Mouse (Mus musculus) lung, embryonic 14.5 days (tissue): ENCODE data around the gene Scaper. TPM values are rescaled to one million over a fixed set of nuclear protein-coding genes. Genes with fewer than 3 reads are reported as not detected.

Experiments used
- ATAC-seq: fragments of 200-750 bp; cut with Nextera tagmentation; 2 replicates; pipeline ENCODE4 v1.8.0; 2017; ENCODE audit warnings: mild to moderate bottlenecking, moderate TSS enrichment, moderate library complexity; ENCODE audit not compliant: insufficient read depth
- DNase-seq: peaks from one replicate; pipeline ENCODE4 v3.0.0-alpha.2; 2015
- H3K27ac ChIP-seq: fragments of 300-500 bp; sonication (generic); 2 replicates; pipeline ENCODE4 v1.5.1; 2014; ENCODE audit warnings: low read depth, mild to moderate bottlenecking, moderate library complexity
- H3K27me3 ChIP-seq: fragments of 300-500 bp; sonication (generic); 2 replicates; pipeline ENCODE4 v1.6.1; 2014; ENCODE audit warnings: low read length, control low read depth; ENCODE audit not compliant: insufficient read depth
- H3K36me3 ChIP-seq: fragments of 300-500 bp; sonication (generic); 2 replicates; pipeline ENCODE4 v1.6.1; 2014; ENCODE audit warnings: control low read depth; ENCODE audit not compliant: insufficient read depth
- H3K4me1 ChIP-seq: fragments of 300-500 bp; sonication (generic); 2 replicates; pipeline ENCODE4 v1.6.1; 2014; ENCODE audit warnings: antibody characterized with exemption, control low read depth; ENCODE audit not compliant: insufficient read depth
- H3K4me2 ChIP-seq: fragments of 300-500 bp; sonication (generic); 2 replicates; pipeline ENCODE4 v1.6.1; 2014; ENCODE audit warnings: mild to moderate bottlenecking
- H3K4me3 ChIP-seq: fragments of 300-500 bp; sonication (generic); 2 replicates; pipeline ENCODE4 v1.5.1; 2014; ENCODE audit warnings: low read depth, low read length
- H3K9ac ChIP-seq: fragments of 300-500 bp; sonication (generic); 2 replicates; pipeline ENCODE4 v1.6.1; 2014
- H3K9me3 ChIP-seq: fragments of 300-500 bp; sonication (generic); 2 replicates; pipeline ENCODE4 v1.6.1; 2016; ENCODE audit warnings: low read depth, low read length, control low read depth
- CTCF ChIP-seq: IDR thresholded peaks from 2 replicates; pipeline ENCODE4 v1.5.1; 2016; ENCODE audit warnings: antibody characterized with exemption, low read depth
- WGBS: fragments of 180-500 bp; shearing (Covaris S2); extraction: QIAGEN DNeasy Blood & Tissue Kit; methylation state at CpG from one replicate; pipeline ENCODE4 v1.1.7; 2014; 5-methylcytosine and 5-hydroxymethylcytosine counted together
- polyA plus RNA-seq: library from polyadenylated mRNA; unstranded; fragments of >200 nt; fragmentation: Nextera tagmentation; extraction: Ambion mirVana; gene quantifications from 2 replicates; pipeline ENCODE4 v1.2.1, GENCODE M21; 2014

Scaper gene
- polyA plus RNA-seq, 1 experiment from 2014 or later: 7.1 TPM

GRCm38 (mm10) chr9:55710553-55710952 lies 227.4 kb downstream of the Scaper start:
- no peak overlapping the region for H3K4me2 ChIP-seq
- no peak overlapping the region for H3K9ac ChIP-seq
- ATAC-seq (no peak), DNase-seq (no peak)
- WGBS: 74% methylated on average over 5 of the region's 5 CpGs
- H3K4me1 ChIP-seq: no peaks in the 10 kb centered on the region
- H3K27me3 ChIP-seq: no peaks in the 10 kb centered on the region
- no peaks in the 10 kb centered on the region for H3K9me3 ChIP-seq
- no peaks in the 10 kb centered on the region for H3K36me3 ChIP-seq
- H3K4me3 ChIP-seq: no peak overlapping the region
- no peak overlapping the region for H3K27ac ChIP-seq
- TF ChIP-seq CTCF: no peak

GRCm38 (mm10) chr9:55706603-55707002 lies 231.3 kb downstream of the Scaper start:
- no peak overlapping the region for H3K4me3 ChIP-seq
- H3K9ac ChIP-seq: no peak overlapping the region
- H3K9me3 ChIP-seq: no peaks in the 10 kb centered on the region
- H3K4me1 ChIP-seq: no peaks in the 10 kb centered on the region
- peak; percentile 50 for TF ChIP-seq CTCF
- ATAC-seq: no peak
- peak; percentile 54 for DNase-seq
- no peaks in the 10 kb centered on the region for H3K27me3 ChIP-seq
- WGBS: 50% methylated on average over 3 of the region's 3 CpGs
- no peak overlapping the region for H3K27ac ChIP-seq
- no peaks in the 10 kb centered on the region for H3K36me3 ChIP-seq
- no peak overlapping the region for H3K4me2 ChIP-seq

- Histone ChIP-seq H3K27ac (no peak overlapping the region), H3K4me1 (no peaks in the 10 kb centered on the region), H3K36me3 (no peaks in the 10 kb centered on the region), H3K9ac (no peak overlapping the region), H3K27me3 (no peaks in the 10 kb centered on the region), H3K9me3 (no peaks in the 10 kb centered on the region), H3K4me3 (no peak overlapping the region), H3K4me2 (no peak overlapping the region)
- DNase-seq (no peak), ATAC-seq (no peak)
- WGBS: 41% methylated on average over 1 of the region's 1 CpGs
- no peak for TF ChIP-seq CTCF
Measured at GRCm38 (mm10) chr9:55695307-55695706, 242.6 kb downstream of the Scaper start.

GRCm38 (mm10) chr9:55677099-55677498 lies 260.8 kb downstream of the Scaper start:
- DNase-seq: no peak
- no peak overlapping the region for H3K27ac ChIP-seq
- no peak overlapping the region for H3K4me2 ChIP-seq
- no peak overlapping the region for H3K4me3 ChIP-seq
- no peaks in the 10 kb centered on the region for H3K4me1 ChIP-seq
- H3K9ac ChIP-seq: no peak overlapping the region
- no peaks in the 10 kb centered on the region for H3K27me3 ChIP-seq
- H3K36me3 ChIP-seq: no peaks in the 10 kb centered on the region
- no peaks in the 10 kb centered on the region for H3K9me3 ChIP-seq
- no peak for TF ChIP-seq CTCF
- no peak for ATAC-seq

- 87% methylated on average over 2 of the region's 2 CpGs for WGBS
- no peak for TF ChIP-seq CTCF
- no peak overlapping the region for H3K9ac ChIP-seq
- H3K36me3 ChIP-seq: no peaks in the 10 kb centered on the region
- no peak overlapping the region for H3K27ac ChIP-seq
- no peak overlapping the region for H3K4me3 ChIP-seq
- H3K4me2 ChIP-seq: no peak overlapping the region
- DNase-seq: no peak
- no peaks in the 10 kb centered on the region for H3K9me3 ChIP-seq
- no peaks in the 10 kb centered on the region for H3K27me3 ChIP-seq
- H3K4me1 ChIP-seq: no peaks in the 10 kb centered on the region
- no peak for ATAC-seq
Measured at GRCm38 (mm10) chr9:55646444-55646843, 291.5 kb downstream of the Scaper start.

GRCm38 (mm10) chr9:55626990-55627389 lies 310.9 kb downstream of the Scaper start:
- ATAC-seq: no peak
- H3K9ac ChIP-seq: no peak overlapping the region
- H3K27ac ChIP-seq: no peak overlapping the region

GRCm38 (mm10) chr9:55614711-55615110 lies 323.2 kb downstream of the Scaper start:
- TF ChIP-seq CTCF: no peak
- no peaks in the 10 kb centered on the region for H3K27me3 ChIP-seq
- no peak overlapping the region for H3K9ac ChIP-seq
- DNase-seq (no peak), ATAC-seq (no peak)
- H3K4me3 ChIP-seq: no peak overlapping the region
- no peak overlapping the region for H3K27ac ChIP-seq
- H3K36me3 ChIP-seq: no peaks in the 10 kb centered on the region
- H3K9me3 ChIP-seq: no peaks in the 10 kb centered on the region
- 79% methylated on average over 3 of the region's 3 CpGs for WGBS
- no peaks in the 10 kb centered on the region for H3K4me1 ChIP-seq
- no peak overlapping the region for H3K4me2 ChIP-seq

More at GRCm38 (mm10) chr9:55626990-55627389, 310.9 kb downstream of the Scaper start:
- Histone ChIP-seq H3K4me3 (no peak overlapping the region), H3K4me1 (no peaks in the 10 kb centered on the region), H3K9me3 (no peaks in the 10 kb centered on the region), H3K4me2 (no peak overlapping the region), H3K27me3 (no peaks in the 10 kb centered on the region), H3K36me3 (no peaks in the 10 kb centered on the region)
- 82% methylated on average over 5 of the region's 5 CpGs for WGBS
- TF ChIP-seq CTCF: no peak
- DNase-seq: no peak

- WGBS: 34% methylated on average over 4 of the region's 4 CpGs
- TF ChIP-seq CTCF: no peak
Measured at GRCm38 (mm10) chr9:55609751-55610150, 328.2 kb downstream of the Scaper start.

More at GRCm38 (mm10) chr9:55609751-55610150, 328.2 kb downstream of the Scaper start:
- Histone ChIP-seq H3K9me3 (no peaks in the 10 kb centered on the region), H3K27me3 (no peaks in the 10 kb centered on the region), H3K4me1 (no peaks in the 10 kb centered on the region), H3K4me3 (no peak overlapping the region), H3K27ac (no peak overlapping the region), H3K9ac (no peak overlapping the region), H3K4me2 (no peak overlapping the region), H3K36me3 (no peaks in the 10 kb centered on the region)
- DNase-seq (no peak), ATAC-seq (no peak)
